In the genomic region with DNA sequence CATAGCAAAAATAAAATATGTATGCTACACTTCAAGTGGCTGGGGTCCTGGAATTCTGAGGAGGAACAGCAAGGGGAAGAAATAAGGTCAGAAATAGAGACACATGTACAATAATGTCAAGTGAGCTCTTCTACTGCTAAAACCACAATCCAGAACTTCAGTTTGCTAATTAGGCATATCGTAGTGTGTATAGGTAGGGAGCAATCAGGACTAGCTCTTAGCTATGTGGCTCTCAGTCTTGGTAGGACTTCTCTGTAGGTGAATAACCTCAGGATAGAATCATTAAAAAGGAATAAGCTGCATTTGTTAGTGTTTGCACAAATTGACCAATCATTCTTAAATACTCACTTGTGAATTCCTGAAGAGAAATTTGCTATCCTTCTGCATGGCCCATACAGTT, we compare ENCODE assay signal across 31 mouse cellular contexts. TPM values are rescaled to one million over a fixed set of nuclear protein-coding genes. Genes with fewer than 3 reads are reported as not detected.
"Had no signal": no experiment of that assay in that cellular context is flagged by ENCODE, and none has a peak within 500 bp of the region (broad histone marks: within the 10 kb centered on the region; RNA-seq: fewer than 3 reads in every experiment).

No protein-coding gene starts in this region.

RNA-seq across cellular contexts. Expression of a gene that starts 11.2 kb away (rescaled TPM):
- total RNA-seq: gastrocnemius, adult 18-20 months; gastrocnemius, adult 8-10 months; gastrocnemius, postnatal 14 days; gastrocnemius, postnatal 36 days; heart, adult 18-20 months; heart, adult 8-10 months; heart, postnatal 10 days; heart, postnatal 25 days; heart, postnatal 4 days; layer of hippocampus, adult 2 months; layer of hippocampus, postnatal 10 days; layer of hippocampus, postnatal 25 days; left cerebral cortex, adult 2 months; left cerebral cortex, postnatal 14 days; left cerebral cortex, postnatal 36 days had no signal
- polyA plus RNA-seq: gonadal fat pad, adult 2 months; heart, embryonic 10.5 days; heart, embryonic 12.5 days; heart, embryonic 14.5 days; hindbrain, embryonic 10.5 days; hindbrain, embryonic 12.5 days; hindbrain, embryonic 14.5 days; inflammation-experienced regulatory T-cells, adult 6 months; kidney, embryonic 14.5 days; limb, embryonic 10.5 days; limb, embryonic 12.5 days; liver, embryonic 11.5 days; liver, embryonic 13.5 days had no signal

RNA-seq across cellular contexts. Expression of a gene that starts 42.4 kb away (rescaled TPM):
- total RNA-seq: gastrocnemius, adult 18-20 months; gastrocnemius, adult 8-10 months; gastrocnemius, postnatal 14 days; gastrocnemius, postnatal 36 days; heart, adult 18-20 months; heart, adult 8-10 months; heart, postnatal 10 days; heart, postnatal 25 days; heart, postnatal 4 days; layer of hippocampus, adult 2 months; layer of hippocampus, postnatal 10 days; layer of hippocampus, postnatal 25 days; left cerebral cortex, adult 2 months; left cerebral cortex, postnatal 14 days; left cerebral cortex, postnatal 36 days had no signal
- polyA plus RNA-seq: gonadal fat pad, adult 2 months; heart, embryonic 10.5 days; heart, embryonic 12.5 days; heart, embryonic 14.5 days; hindbrain, embryonic 10.5 days; hindbrain, embryonic 14.5 days; inflammation-experienced regulatory T-cells, adult 6 months; intestine, embryonic 15.5 days; intestine, postnatal 0 days; kidney, embryonic 14.5 days; kidney, embryonic 16.5 days; limb, embryonic 10.5 days; limb, embryonic 12.5 days; liver, embryonic 11.5 days; liver, embryonic 13.5 days had no signal

RNA-seq across cellular contexts. Expression of a gene that starts 58.3 kb away (rescaled TPM):
- total RNA-seq: gastrocnemius, adult 18-20 months; gastrocnemius, adult 8-10 months; gastrocnemius, postnatal 14 days; gastrocnemius, postnatal 36 days; heart, adult 18-20 months; layer of hippocampus, adult 2 months; layer of hippocampus, postnatal 10 days; layer of hippocampus, postnatal 25 days; left cerebral cortex, adult 2 months; left cerebral cortex, postnatal 14 days; left cerebral cortex, postnatal 36 days had no signal
- polyA plus RNA-seq: hindbrain, embryonic 10.5 days; hindbrain, embryonic 14.5 days; inflammation-experienced regulatory T-cells, adult 6 months; kidney, embryonic 14.5 days; limb, embryonic 10.5 days had no signal

RNA-seq across cellular contexts. Expression of a gene that starts 58.4 kb away (rescaled TPM):
- total RNA-seq: gastrocnemius, adult 18-20 months; gastrocnemius, adult 8-10 months; gastrocnemius, postnatal 14 days; gastrocnemius, postnatal 36 days; heart, adult 18-20 months; heart, adult 8-10 months; heart, postnatal 10 days; heart, postnatal 25 days; layer of hippocampus, adult 2 months; layer of hippocampus, postnatal 10 days; layer of hippocampus, postnatal 25 days; left cerebral cortex, adult 2 months; left cerebral cortex, postnatal 14 days; left cerebral cortex, postnatal 36 days had no signal
- polyA plus RNA-seq: heart, embryonic 10.5 days; heart, embryonic 12.5 days; heart, embryonic 14.5 days; hindbrain, embryonic 10.5 days; hindbrain, embryonic 12.5 days; hindbrain, embryonic 14.5 days; kidney, embryonic 14.5 days; kidney, embryonic 16.5 days; limb, embryonic 10.5 days; limb, embryonic 12.5 days; liver, embryonic 11.5 days; liver, embryonic 13.5 days had no signal
